Mouse (Mus musculus): Measurements from ENCODE around the gene Rnf40. TPM values are rescaled to one million over a fixed set of nuclear protein-coding genes. Genes with fewer than 3 reads are reported as not detected.
A peak's percentile ranks its signal among the peaks of the same experiment; 100 is the strongest.

Rnf40 gene
- polyA plus RNA-seq, 1 experiment = 39.4 TPM

GRCm38 (mm10) chr7:127583260-127583659, 5.3 kb upstream of the Rnf40 start:
- peaks cover 23% of the 10 kb centered on the region for H3K36me3 ChIP-seq (ENCODE audit: control insufficient read depth, insufficient read depth, low read length, poor library complexity, severe bottlenecking)
- H3K27me3 ChIP-seq (ENCODE audit: control insufficient read depth, insufficient read depth, low read length, poor library complexity, severe bottlenecking) = no peaks in the 10 kb centered on the region

DNA sequence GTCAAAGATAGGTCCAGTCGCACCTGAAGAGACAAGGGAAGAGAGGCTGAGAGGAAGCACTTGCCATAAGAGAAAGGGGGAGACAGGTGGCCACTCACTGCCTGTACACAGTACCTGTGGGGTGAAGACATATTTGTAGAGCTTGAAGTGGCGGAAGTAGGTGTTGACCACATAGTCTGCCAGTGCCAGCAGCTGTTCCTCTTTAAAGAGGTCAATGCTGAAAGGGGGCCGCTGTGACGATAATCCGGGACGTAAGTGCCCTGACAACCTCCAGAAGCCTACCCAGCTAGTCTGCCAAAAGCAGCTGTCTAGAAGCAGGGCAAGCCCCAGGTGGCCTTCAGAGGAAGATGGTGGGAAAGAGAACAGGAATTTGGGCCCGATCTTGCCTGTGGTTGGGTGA, 3.5 kb upstream of the Rnf40 start:
- no peaks in the 10 kb centered on the region for H3K4me1 ChIP-seq (ENCODE audit: control insufficient read depth, insufficient read depth, low read length)
- no peak overlapping the region for H3K9ac ChIP-seq (ENCODE audit: low read depth, poor library complexity, severe bottlenecking)
- H3K36me3 ChIP-seq (ENCODE audit: control insufficient read depth, insufficient read depth, low read length, poor library complexity, severe bottlenecking) = peaks cover 17% of the 10 kb centered on the region
- no peaks in the 10 kb centered on the region for H3K27me3 ChIP-seq (ENCODE audit: control insufficient read depth, insufficient read depth, low read length, poor library complexity, severe bottlenecking)
- H3K9me3 ChIP-seq (replicated peaks; ENCODE audit: control insufficient read depth, insufficient read depth, low read length, poor library complexity, severe bottlenecking) = no peaks in the 10 kb centered on the region
- no peak overlapping the region for H3K4me3 ChIP-seq (ENCODE audit: low read depth, low read length)
- no peak overlapping the region for H3K27ac ChIP-seq (ENCODE audit: insufficient read depth, low read length)
- TF ChIP-seq POLR2A (IDR thresholded peaks at IDR 0.05; ENCODE audit: insufficient read depth, low read length) = no peak
- TF ChIP-seq CTCF (IDR thresholded peaks at IDR 0.05; ENCODE audit: low read depth, low read length) = no peak
- TF ChIP-seq EP300 (IDR thresholded peaks at IDR 0.05; ENCODE audit: insufficient read depth, low read depth, low read length) = no peak

More at GRCm38 (mm10) chr7:127583260-127583659, 5.3 kb upstream of the Rnf40 start:
- H3K9ac ChIP-seq (ENCODE audit: low read depth, poor library complexity, severe bottlenecking) = no peak overlapping the region
- TF ChIP-seq POLR2A (IDR thresholded peaks at IDR 0.05; ENCODE audit: insufficient read depth, low read length) (no peak), CTCF (IDR thresholded peaks at IDR 0.05; ENCODE audit: low read depth, low read length) (no peak), EP300 (IDR thresholded peaks at IDR 0.05; ENCODE audit: insufficient read depth, low read depth, low read length) (no peak)
- no peak overlapping the region for H3K4me3 ChIP-seq (ENCODE audit: low read depth, low read length)
- no peaks in the 10 kb centered on the region for H3K9me3 ChIP-seq (replicated peaks; ENCODE audit: control insufficient read depth, insufficient read depth, low read length, poor library complexity, severe bottlenecking)
- no peaks in the 10 kb centered on the region for H3K4me1 ChIP-seq (ENCODE audit: control insufficient read depth, insufficient read depth, low read length)
- H3K27ac ChIP-seq (ENCODE audit: insufficient read depth, low read length) = no peak overlapping the region

DNA sequence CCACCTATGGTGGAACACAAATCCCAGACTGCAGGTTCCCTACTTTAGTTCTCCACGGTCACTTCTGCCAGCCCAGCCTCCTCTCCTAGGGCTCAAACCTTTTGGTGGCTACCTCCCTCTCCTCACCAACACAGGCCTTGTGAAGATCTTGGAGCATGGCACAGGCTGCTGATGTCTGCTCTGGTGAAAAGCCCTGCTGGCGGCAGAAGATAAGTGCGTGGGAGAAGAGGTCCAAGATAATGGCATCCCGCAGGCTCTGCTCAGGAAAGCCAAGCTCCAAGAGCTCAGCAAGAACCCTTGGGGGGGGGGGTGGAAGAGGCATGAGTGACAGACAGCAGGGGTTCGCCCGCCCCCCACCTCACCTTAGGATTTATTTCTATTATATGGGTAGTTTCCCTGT, 2.4 kb upstream of the Rnf40 start:
- Histone ChIP-seq H3K27me3 (ENCODE audit: control insufficient read depth, insufficient read depth, low read length, poor library complexity, severe bottlenecking) (no peaks in the 10 kb centered on the region), H3K9me3 (replicated peaks; ENCODE audit: control insufficient read depth, insufficient read depth, low read length, poor library complexity, severe bottlenecking) (no peaks in the 10 kb centered on the region), H3K27ac (ENCODE audit: insufficient read depth, low read length) (no peak overlapping the region), H3K4me3 (ENCODE audit: low read depth, low read length) (no peak overlapping the region), H3K9ac (ENCODE audit: low read depth, poor library complexity, severe bottlenecking) (no peak overlapping the region), H3K36me3 (ENCODE audit: control insufficient read depth, insufficient read depth, low read length, poor library complexity, severe bottlenecking) (peaks cover 20% of the 10 kb centered on the region), H3K4me1 (ENCODE audit: control insufficient read depth, insufficient read depth, low read length) (no peaks in the 10 kb centered on the region)
- no peak for TF ChIP-seq POLR2A (IDR thresholded peaks at IDR 0.05; ENCODE audit: insufficient read depth, low read length)
- TF ChIP-seq EP300 (IDR thresholded peaks at IDR 0.05; ENCODE audit: insufficient read depth, low read depth, low read length) = no peak
- no peak for TF ChIP-seq CTCF (IDR thresholded peaks at IDR 0.05; ENCODE audit: low read depth, low read length)

- Histone ChIP-seq H3K9me3 (replicated peaks; ENCODE audit: control insufficient read depth, insufficient read depth, low read length, poor library complexity, severe bottlenecking) (no peaks in the 10 kb centered on the region), H3K27ac (ENCODE audit: insufficient read depth, low read length) (no peak overlapping the region), H3K4me1 (ENCODE audit: control insufficient read depth, insufficient read depth, low read length) (no peaks in the 10 kb centered on the region), H3K4me3 (ENCODE audit: low read depth, low read length) (no peak overlapping the region), H3K36me3 (ENCODE audit: control insufficient read depth, insufficient read depth, low read length, poor library complexity, severe bottlenecking) (peaks cover 22% of the 10 kb centered on the region), H3K27me3 (ENCODE audit: control insufficient read depth, insufficient read depth, low read length, poor library complexity, severe bottlenecking) (no peaks in the 10 kb centered on the region), H3K9ac (ENCODE audit: low read depth, poor library complexity, severe bottlenecking) (peak overlapping the region; percentile 28; the same call in 1 of the 2 replicates)
- no peak for TF ChIP-seq CTCF (IDR thresholded peaks at IDR 0.05; ENCODE audit: low read depth, low read length)
- no peak for TF ChIP-seq EP300 (IDR thresholded peaks at IDR 0.05; ENCODE audit: insufficient read depth, low read depth, low read length)
- TF ChIP-seq POLR2A (IDR thresholded peaks at IDR 0.05; ENCODE audit: insufficient read depth, low read length) = no peak
Observed at GRCm38 (mm10) chr7:127587196-127587595, 1.4 kb upstream of the Rnf40 start.

DNA sequence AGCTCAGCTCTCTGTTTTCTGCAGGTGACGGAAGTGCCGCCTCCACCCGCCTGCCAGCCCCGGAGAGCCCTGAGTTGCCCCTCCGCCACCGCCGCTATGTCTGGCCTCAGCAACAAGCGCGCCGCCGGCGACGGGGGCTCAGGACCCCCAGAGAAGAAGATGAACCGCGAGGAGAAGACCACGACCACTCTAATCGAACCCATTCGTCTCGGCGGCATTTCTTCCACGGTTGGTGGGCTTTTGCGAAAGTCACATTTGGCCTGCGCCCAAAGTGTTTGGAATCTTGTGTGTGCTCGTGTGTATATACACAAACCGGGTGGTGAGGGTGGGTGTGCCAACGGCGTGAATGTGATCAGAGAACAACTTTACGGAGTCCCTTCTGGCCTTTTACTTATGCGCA, 334 bp downstream of the Rnf40 start:
- Histone ChIP-seq H3K27me3 (ENCODE audit: control insufficient read depth, insufficient read depth, low read length, poor library complexity, severe bottlenecking) (no peaks in the 10 kb centered on the region), H3K4me3 (ENCODE audit: low read depth, low read length) (peak overlapping the region; percentile 95), H3K4me1 (ENCODE audit: control insufficient read depth, insufficient read depth, low read length) (no peaks in the 10 kb centered on the region), H3K27ac (ENCODE audit: insufficient read depth, low read length) (no peak overlapping the region), H3K36me3 (ENCODE audit: control insufficient read depth, insufficient read depth, low read length, poor library complexity, severe bottlenecking) (peaks cover 24% of the 10 kb centered on the region), H3K9me3 (replicated peaks; ENCODE audit: control insufficient read depth, insufficient read depth, low read length, poor library complexity, severe bottlenecking) (no peaks in the 10 kb centered on the region), H3K9ac (ENCODE audit: low read depth, poor library complexity, severe bottlenecking) (peak overlapping the region; percentile 90)
- TF ChIP-seq POLR2A (IDR thresholded peaks at IDR 0.05; ENCODE audit: insufficient read depth, low read length) = no peak
- TF ChIP-seq EP300 (IDR thresholded peaks at IDR 0.05; ENCODE audit: insufficient read depth, low read depth, low read length) = no peak
- TF ChIP-seq CTCF (IDR thresholded peaks at IDR 0.05; ENCODE audit: low read depth, low read length) = no peak

GRCm38 (mm10) chr7:127589637-127590036, 1.1 kb downstream of the Rnf40 start:
- Histone ChIP-seq H3K36me3 (ENCODE audit: control insufficient read depth, insufficient read depth, low read length, poor library complexity, severe bottlenecking) (peaks cover 31% of the 10 kb centered on the region), H3K4me3 (ENCODE audit: low read depth, low read length) (peak overlapping the region; percentile 95), H3K4me1 (ENCODE audit: control insufficient read depth, insufficient read depth, low read length) (no peaks in the 10 kb centered on the region), H3K9me3 (replicated peaks; ENCODE audit: control insufficient read depth, insufficient read depth, low read length, poor library complexity, severe bottlenecking) (no peaks in the 10 kb centered on the region), H3K27me3 (ENCODE audit: control insufficient read depth, insufficient read depth, low read length, poor library complexity, severe bottlenecking) (no peaks in the 10 kb centered on the region), H3K27ac (ENCODE audit: insufficient read depth, low read length) (no peak overlapping the region), H3K9ac (ENCODE audit: low read depth, poor library complexity, severe bottlenecking) (peak overlapping the region; percentile 90; the same call in 1 of the 2 replicates)
- TF ChIP-seq CTCF (IDR thresholded peaks at IDR 0.05; ENCODE audit: low read depth, low read length) (no peak), POLR2A (IDR thresholded peaks at IDR 0.05; ENCODE audit: insufficient read depth, low read length) (no peak), EP300 (IDR thresholded peaks at IDR 0.05; ENCODE audit: insufficient read depth, low read depth, low read length) (no peak)
